In the genomic region with DNA sequence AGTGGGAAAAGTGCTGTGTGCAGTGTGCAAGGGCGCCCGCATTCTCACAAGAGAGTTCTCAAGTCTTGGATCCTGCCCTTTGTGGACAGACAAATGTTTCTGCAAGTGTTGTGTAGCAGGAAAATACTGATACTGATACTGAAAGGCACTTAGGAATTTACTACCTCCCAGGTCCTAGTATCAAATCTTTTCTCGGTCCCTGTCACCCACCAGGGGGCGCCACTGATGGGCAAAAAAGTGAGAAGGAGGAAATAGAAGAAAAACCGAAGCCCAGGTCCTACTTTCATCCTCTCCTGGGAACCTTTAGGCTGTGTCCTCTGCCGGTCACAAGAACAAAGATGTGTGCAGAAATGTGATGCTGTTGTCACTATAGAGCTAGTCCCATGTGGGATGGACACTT, we compare ENCODE assay signal across 8 mouse cellular contexts. TPM values are rescaled to one million over a fixed set of nuclear protein-coding genes. Genes with fewer than 3 reads are reported as not detected.
DNase-seq lines count a peak whose midpoint lies in the region; ATAC-seq lines count a peak whose summit lies in the region.

No protein-coding gene starts in this region.

- ATAC-seq in cerebellum, adult (ENCODE audit: insufficient number of reproducible peaks, low FRiP score, low TSS enrichment): no peak
- peak; percentile 54; the same call in 1 of the 2 replicates for ATAC-seq in megakaryocyte-erythroid progenitor cell, adult 5-6 weeks (replicated peaks; ENCODE audit: low FRiP score, low TSS enrichment, poor library complexity, severe bottlenecking)

- peak; percentile 33 for DNase-seq in cerebellum, adult 11 months
- DNase-seq in 3T3-L1 (ENCODE audit: low read depth, low spot score): peak; percentile 58
- DNase-seq in adrenal gland, adult 8-10 months: peak; percentile 18
- DNase-seq in embryo, embryonic 11 days: peak; percentile 42
- DNase-seq in kidney, postnatal 36 days: peak; percentile 60 to 90
- peak; percentile 82 for DNase-seq in thymus, postnatal 14 days

RNA-seq across cellular contexts. Expression of gene Tm9sf2, which starts 27.4 kb away (rescaled TPM):
- total RNA-seq in adrenal gland, adult 8-10 months (2022): 100 to 1,000 TPM; 156 to 193 (median 181) TPM
- 41.4 and 48.2 TPM in 2 replicates for total RNA-seq in megakaryocyte-erythroid progenitor cell, adult 5-6 weeks (2014; fragmentation: Nextera tagmentation)
- 81.3 and 82.5 TPM in 2 replicates for total RNA-seq in megakaryocyte-erythroid progenitor cell, adult 5-6 weeks (2017)

RNA-seq across cellular contexts. Expression of gene Timm8a2, which starts 45.0 kb away (rescaled TPM):
- not detected for total RNA-seq in adrenal gland, adult 8-10 months (2022)
- not detected in 2 replicates for total RNA-seq in megakaryocyte-erythroid progenitor cell, adult 5-6 weeks (2014; fragmentation: Nextera tagmentation)
- total RNA-seq in megakaryocyte-erythroid progenitor cell, adult 5-6 weeks (2017): not detected in 2 replicates

Comparison
In these comparisons a context has a peak if more than half of its experiments do, and no peak if none do; other contexts are left out.
1. DNase-seq: peak in every context shown above with its lines; median percentile 82 in thymus, postnatal 14 days; 75 in kidney, postnatal 36 days; 58 in 3T3-L1; 42 in embryo, embryonic 11 days; 33 in cerebellum, adult 11 months; 18 in adrenal gland, adult 8-10 months.